Mouse (Mus musculus): Measurements from ENCODE around the gene Srsf6.

Srsf6 gene

DNA sequence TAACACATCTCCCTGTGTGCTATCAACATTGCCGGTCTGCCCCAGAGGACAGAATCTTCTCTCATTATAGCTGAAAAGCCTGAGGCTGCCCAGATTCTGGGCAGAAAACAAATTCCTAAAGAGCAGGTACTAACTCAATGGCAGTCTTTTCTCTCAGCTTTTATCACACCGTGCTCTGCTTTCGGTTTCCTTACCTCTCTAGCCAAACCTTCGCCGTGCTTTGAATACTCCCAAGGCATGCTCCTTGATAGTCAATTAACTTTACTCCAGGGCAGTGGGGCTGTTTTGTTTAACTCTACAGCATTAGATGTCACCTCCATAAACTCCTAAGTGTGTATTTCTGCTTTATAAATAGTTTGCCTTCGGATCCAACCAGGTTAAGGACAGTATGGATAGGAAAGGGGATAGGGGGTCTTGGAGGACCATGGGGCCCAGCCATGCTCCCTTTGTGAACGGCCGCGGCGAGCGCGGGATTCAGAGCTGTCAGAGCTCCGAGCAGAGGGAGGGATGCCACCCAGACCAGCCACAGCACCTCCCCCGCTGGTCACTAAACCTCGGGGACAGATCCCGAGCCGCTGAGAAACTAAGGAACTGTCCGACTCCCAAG lies 709 bp upstream of the Srsf6 start:
- in situ Hi-C loops (cut with MboI; ENCODE audit: low pct_unique_long_range_greater_than_20kb in 1 of 2, low sequenced_read_pairs in 2 of 2, unreplicated experiment in 1 of 2), result no loop called here

DNA sequence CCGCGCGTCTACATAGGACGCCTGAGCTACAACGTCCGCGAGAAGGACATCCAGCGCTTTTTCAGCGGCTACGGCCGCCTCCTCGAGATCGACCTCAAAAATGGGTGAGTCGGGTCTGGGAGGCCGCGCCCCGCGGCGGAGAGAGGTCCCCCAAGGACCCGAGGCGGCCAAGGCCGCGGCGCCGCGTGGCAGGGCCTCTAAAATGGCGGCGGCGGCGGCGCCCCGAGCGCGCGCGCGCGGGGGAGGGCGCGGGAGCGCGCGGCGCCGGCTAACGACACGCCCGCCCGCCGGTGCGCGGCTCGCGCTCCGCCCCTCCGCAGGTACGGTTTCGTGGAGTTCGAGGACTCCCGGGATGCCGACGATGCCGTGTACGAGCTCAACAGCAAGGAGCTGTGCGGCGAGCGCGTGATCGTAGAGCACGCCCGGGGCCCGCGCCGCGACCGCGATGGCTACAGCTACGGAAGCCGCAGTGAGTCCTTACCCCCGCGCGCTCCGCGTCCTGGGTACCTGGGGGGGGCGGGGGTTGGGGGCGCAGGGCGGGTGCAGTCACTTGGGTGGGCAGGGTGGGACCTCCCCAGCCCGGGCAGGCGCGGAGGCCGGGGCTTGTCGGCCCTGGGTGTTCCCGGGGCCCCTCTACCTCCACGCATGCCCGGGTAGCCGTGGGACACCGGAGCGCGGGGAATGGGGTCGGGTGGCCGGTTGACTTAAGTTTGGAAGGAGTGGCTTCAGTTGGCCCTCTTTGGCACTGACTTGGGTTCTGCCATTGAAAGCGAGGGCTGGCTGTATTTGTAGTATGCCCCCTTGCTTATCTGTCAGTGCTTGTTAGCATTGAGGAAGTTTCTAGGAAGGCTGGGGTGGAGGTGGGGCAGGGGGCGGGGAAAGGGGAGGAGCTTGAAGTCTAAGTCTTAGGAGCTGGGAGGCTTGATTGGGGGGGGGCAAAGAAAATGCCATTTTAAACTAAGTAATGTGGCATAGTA lies 634 bp downstream of the Srsf6 start:
- in situ Hi-C loops (cut with MboI; ENCODE audit: low pct_unique_long_range_greater_than_20kb in 1 of 2, low sequenced_read_pairs in 2 of 2, unreplicated experiment in 1 of 2), result no loop called here

DNA sequence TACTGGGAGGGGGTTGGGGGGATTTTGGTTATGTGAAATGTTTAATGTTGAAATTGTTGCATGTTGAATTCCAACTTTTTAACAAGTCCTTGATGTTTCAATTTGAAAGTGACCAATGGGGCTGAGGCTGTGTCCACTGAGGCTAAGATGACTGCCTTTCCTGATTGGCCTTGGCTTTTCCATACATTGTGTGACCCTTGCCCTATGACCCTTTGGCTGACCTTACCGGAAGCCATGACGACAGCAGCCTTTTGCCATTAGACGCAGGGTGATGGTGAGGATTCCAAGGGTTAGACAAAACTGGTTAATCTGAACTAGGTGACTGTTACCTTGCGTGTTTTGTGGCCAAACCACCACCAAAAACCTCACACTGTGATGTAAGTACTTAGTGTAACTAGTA lies 1.4 kb downstream of the Srsf6 start:
- in situ Hi-C loops (cut with MboI; ENCODE audit: low pct_unique_long_range_greater_than_20kb in 1 of 2, low sequenced_read_pairs in 2 of 2, unreplicated experiment in 1 of 2), result no loop called here

- in situ Hi-C loops (cut with MboI; ENCODE audit: low pct_unique_long_range_greater_than_20kb in 1 of 2, low sequenced_read_pairs in 2 of 2, unreplicated experiment in 1 of 2), result no loop called here
Observed at GRCm38 (mm10) chr2:162934421-162934820, 3.1 kb downstream of the Srsf6 start.

- in situ Hi-C loops (cut with MboI; ENCODE audit: low pct_unique_long_range_greater_than_20kb in 1 of 2, low sequenced_read_pairs in 2 of 2, unreplicated experiment in 1 of 2), result no loop called here
Observed at GRCm38 (mm10) chr2:162935700-162936099, 4.4 kb downstream of the Srsf6 start.

GRCm38 (mm10) chr2:162939562-162939961 lies 8.2 kb downstream of the Srsf6 start:
- in situ Hi-C loops (cut with MboI; ENCODE audit: low pct_unique_long_range_greater_than_20kb in 1 of 2, low sequenced_read_pairs in 2 of 2, unreplicated experiment in 1 of 2), result no loop called here

DNA sequence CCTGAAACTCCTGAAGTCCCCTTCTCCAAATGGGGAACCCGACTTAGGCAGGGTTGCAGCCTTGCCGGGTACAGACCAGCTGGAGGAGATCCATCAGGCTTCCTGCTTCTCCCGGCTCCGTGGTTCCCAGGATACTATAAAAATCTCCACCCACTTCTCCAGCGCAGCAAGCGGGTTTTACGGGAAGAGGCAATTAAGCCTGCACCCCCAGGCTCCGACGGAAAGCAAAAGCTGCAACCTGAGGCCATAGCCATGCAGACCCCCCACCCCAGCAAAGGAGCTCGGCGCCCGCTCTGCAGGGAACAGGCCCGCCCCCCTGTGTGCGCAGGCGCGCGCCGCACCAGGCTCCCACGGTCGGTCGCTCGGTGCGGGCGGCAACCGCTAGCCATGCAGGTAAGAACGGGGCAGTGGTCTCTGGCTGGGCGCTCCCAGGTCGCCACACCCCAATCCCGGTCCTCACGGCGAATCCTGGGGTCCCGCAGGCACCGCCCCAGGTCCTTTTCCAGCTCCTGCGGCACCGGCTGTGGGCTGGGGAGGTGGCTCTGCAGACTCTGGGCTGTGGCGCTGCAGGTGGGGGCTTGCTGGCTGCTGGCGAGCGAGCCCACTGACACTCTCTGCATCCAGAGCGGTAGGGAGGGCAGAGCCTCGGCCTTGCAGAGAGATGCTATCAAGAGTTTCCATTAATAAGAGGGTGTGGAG lies 12.0 kb downstream of the Srsf6 start, which contains the start of gene L3mbtl1:
TSS of gene L3mbtl1 (plus strand) at position 325 of the 699 bp plus-strand sequence.
- in situ Hi-C loops (cut with MboI; ENCODE audit: low pct_unique_long_range_greater_than_20kb in 1 of 2, low sequenced_read_pairs in 2 of 2, unreplicated experiment in 1 of 2), result no loop called here

- in situ Hi-C loops (cut with MboI; ENCODE audit: low pct_unique_long_range_greater_than_20kb in 1 of 2, low sequenced_read_pairs in 2 of 2, unreplicated experiment in 1 of 2), result no loop called here
Observed at GRCm38 (mm10) chr2:162943931-162944330, 12.6 kb downstream of the Srsf6 start.

DNA sequence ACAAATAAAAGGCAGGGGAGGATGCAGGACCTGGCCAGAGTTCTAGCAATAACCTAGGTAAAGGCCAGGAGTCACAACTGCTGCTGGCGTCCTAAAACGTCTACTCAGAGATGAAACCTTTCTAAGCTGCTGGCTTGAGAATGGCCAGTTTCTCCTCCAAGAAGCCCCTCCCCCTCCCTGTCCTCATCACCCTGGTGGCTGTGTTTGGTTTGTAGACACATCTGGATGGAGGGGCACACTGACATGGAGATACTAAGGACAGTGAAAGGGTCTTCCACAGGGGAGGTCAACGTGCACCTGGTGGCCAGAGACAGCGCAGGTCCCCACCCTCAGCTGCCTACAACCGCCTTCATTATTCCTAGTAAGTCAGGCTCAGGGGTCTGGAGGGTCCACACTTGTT lies 15.6 kb downstream of the Srsf6 start:
- in situ Hi-C loops (cut with MboI; ENCODE audit: low pct_unique_long_range_greater_than_20kb in 1 of 2, low sequenced_read_pairs in 2 of 2, unreplicated experiment in 1 of 2), result no loop called here

GRCm38 (mm10) chr2:162947736-162948135 lies 16.4 kb downstream of the Srsf6 start:
- in situ Hi-C loops (cut with MboI; ENCODE audit: low pct_unique_long_range_greater_than_20kb in 1 of 2, low sequenced_read_pairs in 2 of 2, unreplicated experiment in 1 of 2), result no loop called here

DNA sequence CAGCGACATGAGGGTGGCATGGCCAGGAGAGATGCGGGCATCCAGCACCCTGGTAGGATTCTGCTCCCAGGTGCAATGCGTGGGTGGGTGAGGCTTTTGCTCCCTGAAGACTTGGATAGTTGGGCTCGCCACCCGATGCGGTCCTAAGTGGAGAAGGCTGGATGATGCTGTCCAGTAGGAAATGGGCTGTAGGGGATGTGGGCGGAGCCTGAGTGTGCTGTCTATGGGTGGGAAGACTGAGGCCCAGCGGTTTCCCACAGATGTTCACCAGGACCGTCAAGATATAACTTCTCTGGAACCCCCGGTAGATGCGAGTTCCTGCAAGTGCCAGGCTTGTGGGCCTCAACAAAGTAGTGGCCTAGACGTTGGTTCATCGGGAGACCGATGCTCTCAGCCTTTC lies 16.9 kb downstream of the Srsf6 start:
- in situ Hi-C loops (cut with MboI; ENCODE audit: low pct_unique_long_range_greater_than_20kb in 1 of 2, low sequenced_read_pairs in 2 of 2, unreplicated experiment in 1 of 2), result no loop called here

DNA sequence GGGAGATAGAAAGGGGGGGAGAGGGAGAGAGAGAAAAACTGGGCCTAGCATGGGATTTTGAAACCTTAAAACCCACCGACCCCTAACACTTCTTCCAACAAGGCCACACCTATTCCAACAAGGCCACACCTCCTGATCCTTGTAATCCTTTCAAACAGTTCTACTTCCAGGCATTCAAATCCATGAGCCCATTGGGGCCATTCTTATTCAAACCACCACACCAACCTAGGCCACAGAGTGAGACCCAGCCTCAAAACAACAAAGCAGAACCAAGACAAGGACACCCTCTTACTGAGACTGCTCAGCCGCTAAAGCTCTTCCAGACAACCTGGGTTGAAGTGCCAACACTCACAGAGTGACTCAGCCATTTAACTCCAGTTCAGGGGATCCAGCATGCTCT lies 19.4 kb downstream of the Srsf6 start:
- in situ Hi-C loops (cut with MboI; ENCODE audit: low pct_unique_long_range_greater_than_20kb in 1 of 2, low sequenced_read_pairs in 2 of 2, unreplicated experiment in 1 of 2), result loop anchor here in 1 of 2 experiments (25.0 kb wide), 1 partner anchor 387 kb away; no protein-coding TSS in a partner anchor

- in situ Hi-C loops (cut with MboI; ENCODE audit: low pct_unique_long_range_greater_than_20kb in 1 of 2, low sequenced_read_pairs in 2 of 2, unreplicated experiment in 1 of 2), result loop anchor here in 1 of 2 experiments (25.0 kb wide), 1 partner anchor 380 kb away; no protein-coding TSS in a partner anchor
Observed at GRCm38 (mm10) chr2:162956843-162957242, 25.5 kb downstream of the Srsf6 start.

GRCm38 (mm10) chr2:162961321-162961720 lies 30.0 kb downstream of the Srsf6 start:
- in situ Hi-C loops (cut with MboI; ENCODE audit: low pct_unique_long_range_greater_than_20kb in 1 of 2, low sequenced_read_pairs in 2 of 2, unreplicated experiment in 1 of 2), result loop anchor here in 1 of 2 experiments (25.0 kb wide), 1 partner anchor 376 kb away; no protein-coding TSS in a partner anchor

DNA sequence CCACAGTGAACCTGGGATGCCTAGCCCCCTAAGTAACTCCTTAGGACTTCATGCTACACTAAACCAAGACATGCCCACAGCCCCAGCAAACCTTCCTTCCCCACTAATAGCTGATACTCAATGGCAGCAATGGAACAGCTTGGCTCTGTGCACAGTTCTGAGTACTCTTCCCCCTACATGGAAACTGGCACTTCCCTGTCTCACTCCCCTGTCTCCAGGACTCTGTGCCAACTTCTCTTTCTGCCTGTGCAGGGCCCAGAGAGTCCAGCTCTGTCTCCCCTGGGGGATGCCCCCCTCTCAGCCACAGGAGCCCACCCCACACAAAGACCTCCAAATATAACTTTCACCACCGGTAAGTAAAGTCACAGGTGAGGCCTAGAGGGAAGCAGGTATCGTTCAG lies 35.4 kb downstream of the Srsf6 start:
- in situ Hi-C loops (cut with MboI; ENCODE audit: low pct_unique_long_range_greater_than_20kb in 1 of 2, low sequenced_read_pairs in 2 of 2, unreplicated experiment in 1 of 2), result loop anchor here in 1 of 2 experiments (25.0 kb wide), 1 partner anchor 371 kb away; no protein-coding TSS in a partner anchor

- in situ Hi-C loops (cut with MboI; ENCODE audit: low pct_unique_long_range_greater_than_20kb in 1 of 2, low sequenced_read_pairs in 2 of 2, unreplicated experiment in 1 of 2), result loop anchor here in 1 of 2 experiments (25.0 kb wide), 1 partner anchor 369 kb away; no protein-coding TSS in a partner anchor
Observed at GRCm38 (mm10) chr2:162968357-162968756, 37.0 kb downstream of the Srsf6 start.

DNA sequence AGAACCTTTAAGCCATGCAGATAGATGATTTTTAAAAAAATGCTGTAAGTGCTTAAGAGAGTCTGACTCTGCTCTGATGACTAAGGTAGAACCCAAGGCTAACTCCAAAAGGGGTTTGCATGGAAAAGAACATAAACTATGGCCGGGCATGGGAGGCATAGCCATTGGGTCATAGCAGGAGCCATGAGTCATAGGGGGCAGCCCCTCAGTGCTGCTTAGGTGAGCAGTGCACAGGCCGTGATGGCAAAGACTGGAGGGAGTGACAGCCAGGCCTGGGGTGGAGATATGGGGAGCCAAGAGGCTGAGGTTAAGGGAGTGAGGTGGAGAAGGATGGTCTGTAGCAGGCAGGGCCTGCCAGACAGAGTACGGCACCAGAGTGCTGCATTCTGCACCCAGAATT lies 37.8 kb downstream of the Srsf6 start:
- in situ Hi-C loops (cut with MboI; ENCODE audit: low pct_unique_long_range_greater_than_20kb in 1 of 2, low sequenced_read_pairs in 2 of 2, unreplicated experiment in 1 of 2), result loop anchor here in 1 of 2 experiments (25.0 kb wide), 1 partner anchor 368 kb away; no protein-coding TSS in a partner anchor

- in situ Hi-C loops (cut with MboI; ENCODE audit: low pct_unique_long_range_greater_than_20kb in 1 of 2, low sequenced_read_pairs in 2 of 2, unreplicated experiment in 1 of 2), result loop anchor here in 1 of 2 experiments (25.0 kb wide), 1 partner anchor 366 kb away; no protein-coding TSS in a partner anchor
Observed at GRCm38 (mm10) chr2:162970896-162971295, 39.6 kb downstream of the Srsf6 start.

Data from mouse embryonic stem cell (cell line).